Mouse (Mus musculus): ENCODE data around the gene Dnaja2.

The Dnaja2 gene

DNA sequence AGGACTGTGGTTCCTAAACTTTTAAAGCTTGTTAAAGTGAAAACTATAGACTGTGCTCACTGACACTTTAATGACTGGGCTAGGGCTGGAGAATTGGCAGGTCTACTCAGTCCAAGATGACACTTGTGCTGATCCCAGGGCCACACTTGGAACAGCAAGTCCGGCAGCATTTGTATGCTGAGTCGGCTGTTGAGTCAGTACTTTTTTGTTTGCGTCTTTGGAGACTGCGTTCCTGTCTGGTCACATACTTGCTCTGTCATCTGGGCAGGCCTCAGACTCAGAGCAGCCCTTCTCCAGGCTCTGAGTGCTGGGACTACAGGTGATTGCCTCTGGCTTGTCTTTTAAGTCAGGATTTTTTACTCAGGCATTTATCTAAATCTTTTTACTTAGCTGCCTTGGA, 41.9 kb downstream of the Dnaja2 start:
- in situ Hi-C loops (cut with MboI; ENCODE audit: low pct_unique_long_range_greater_than_20kb in 1 of 2, low sequenced_read_pairs in 2 of 2, unreplicated experiment in 1 of 2), result loop anchor here in 1 of 2 experiments (25.0 kb wide), 1 partner anchor 226 kb away; the partner anchor contains the start of genes Orc6 and Vps35

DNA sequence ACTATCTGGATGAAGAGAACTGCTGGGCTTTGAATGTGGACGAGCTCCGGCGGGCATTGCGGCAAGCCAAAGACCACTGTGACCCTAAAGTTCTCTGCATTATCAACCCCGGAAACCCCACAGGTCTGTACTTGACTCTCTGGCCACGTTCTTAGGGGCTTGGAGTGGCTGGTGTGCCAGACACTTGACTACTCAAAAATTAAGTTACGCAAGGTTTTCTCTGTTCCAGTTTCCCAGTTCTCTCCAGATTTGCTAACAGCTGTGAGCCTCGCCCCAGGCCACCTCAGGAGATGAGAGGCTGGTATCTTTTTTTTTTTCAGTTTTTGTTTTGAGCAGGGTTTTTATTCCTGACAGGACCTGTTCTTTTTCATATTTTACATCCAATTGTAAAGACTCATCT, 42.9 kb downstream of the Dnaja2 start:
- in situ Hi-C loops (cut with MboI; ENCODE audit: low pct_unique_long_range_greater_than_20kb in 1 of 2, low sequenced_read_pairs in 2 of 2, unreplicated experiment in 1 of 2), result loop anchor here in 1 of 2 experiments (25.0 kb wide), 1 partner anchor 225 kb away; the partner anchor contains the start of genes Orc6 and Vps35

DNA sequence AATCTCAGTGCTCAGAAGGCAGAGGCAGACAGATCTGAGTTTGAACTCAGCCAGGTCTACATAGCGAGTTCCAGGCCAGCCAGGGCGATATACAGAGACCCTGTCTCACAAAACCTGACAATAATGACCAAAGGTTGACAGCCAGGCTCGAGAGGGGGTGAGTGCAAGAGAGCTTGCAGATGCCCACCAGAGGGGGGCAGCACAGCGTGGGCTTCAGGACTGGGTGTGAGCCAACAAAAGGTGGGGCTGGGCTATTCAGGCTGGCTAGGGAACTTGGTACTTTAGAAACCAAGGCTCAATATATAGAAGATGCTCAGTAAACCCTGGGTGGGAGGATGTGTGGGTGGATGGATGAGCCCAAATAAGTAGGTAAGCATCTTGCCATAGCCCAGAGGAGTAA, 46.5 kb downstream of the Dnaja2 start:
- in situ Hi-C loops (cut with MboI; ENCODE audit: low pct_unique_long_range_greater_than_20kb in 1 of 2, low sequenced_read_pairs in 2 of 2, unreplicated experiment in 1 of 2), result loop anchor here (5.0 to 25.0 kb wide), 2 partner anchors 39 to 221 kb away; partner anchors contain the start of genes Orc6 (in 1 of the 2) and Vps35 (in 1 of the 2)

DNA sequence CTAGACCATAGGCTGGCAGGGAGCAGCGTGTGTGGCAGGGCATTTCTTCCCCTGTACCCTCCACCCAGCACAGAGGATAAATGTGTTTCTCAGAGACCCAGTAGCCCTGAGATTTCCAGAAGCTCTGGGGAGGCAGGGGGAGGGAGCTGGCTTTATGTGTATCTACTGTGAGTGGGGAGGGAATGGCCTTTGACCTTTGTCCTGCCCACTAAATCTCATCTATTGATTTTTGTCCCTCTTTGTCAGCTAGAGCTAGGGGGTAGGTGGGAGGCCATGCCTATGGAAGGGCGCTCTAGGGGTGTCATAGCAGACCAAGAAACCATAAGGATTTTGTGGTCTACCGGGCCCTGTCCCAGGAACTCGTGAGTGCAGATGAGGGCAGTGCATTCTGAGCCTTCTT, 48.5 kb downstream of the Dnaja2 start:
- in situ Hi-C loops (cut with MboI; ENCODE audit: low pct_unique_long_range_greater_than_20kb in 1 of 2, low sequenced_read_pairs in 2 of 2, unreplicated experiment in 1 of 2), result loop anchor here (5.0 to 25.0 kb wide), 2 partner anchors 41 to 219 kb away; partner anchors contain the start of genes Orc6 (in 1 of the 2) and Vps35 (in 1 of the 2)

DNA sequence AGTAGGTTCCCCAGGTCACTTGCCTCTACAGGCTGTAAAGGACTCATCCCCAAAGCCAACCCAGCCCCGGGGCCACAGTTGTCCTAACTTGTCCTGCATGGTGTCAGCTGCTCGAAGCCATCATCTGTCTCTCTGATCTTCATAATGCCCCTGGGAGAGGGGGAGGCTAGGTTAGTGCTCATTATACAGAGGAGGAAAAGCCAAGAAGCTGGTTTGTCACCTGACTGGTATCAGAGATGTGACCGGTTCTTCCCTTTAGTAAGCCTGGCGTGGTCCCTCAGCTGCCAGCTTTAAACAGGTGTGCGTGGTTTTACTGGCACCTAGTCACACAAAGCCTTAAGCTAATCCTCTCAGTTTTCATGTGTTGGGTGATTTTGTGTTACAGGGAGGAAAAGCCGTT, 50.4 kb downstream of the Dnaja2 start:
- in situ Hi-C loops (cut with MboI; ENCODE audit: low pct_unique_long_range_greater_than_20kb in 1 of 2, low sequenced_read_pairs in 2 of 2, unreplicated experiment in 1 of 2), result loop anchor here (5.0 to 25.0 kb wide), 2 partner anchors 43 to 217 kb away; partner anchors contain the start of genes Orc6 (in 1 of the 2) and Vps35 (in 1 of the 2)

DNA sequence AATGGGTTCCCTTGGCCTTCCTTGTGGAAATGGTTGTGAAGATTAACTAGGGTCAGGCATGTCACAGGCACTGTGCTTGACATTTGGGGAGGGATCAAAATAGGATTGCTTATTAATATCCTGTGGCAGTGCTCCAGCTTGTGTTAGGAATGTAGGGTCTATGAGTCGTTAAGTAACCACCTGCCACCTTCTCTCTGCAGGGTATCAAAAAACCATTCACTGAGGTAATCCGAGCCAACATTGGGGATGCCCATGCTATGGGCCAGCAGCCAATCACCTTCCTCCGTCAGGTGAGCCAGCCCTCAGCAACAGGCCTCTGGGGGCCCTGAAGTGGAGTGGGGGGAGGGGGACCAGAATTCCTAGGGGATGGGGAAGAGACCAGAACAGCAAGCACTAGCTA, 52.1 kb downstream of the Dnaja2 start:
- in situ Hi-C loops (cut with MboI; ENCODE audit: low pct_unique_long_range_greater_than_20kb in 1 of 2, low sequenced_read_pairs in 2 of 2, unreplicated experiment in 1 of 2), result loop anchor here in 1 of 2 experiments (25.0 kb wide), 1 partner anchor 216 kb away; the partner anchor contains the start of genes Orc6 and Vps35

DNA sequence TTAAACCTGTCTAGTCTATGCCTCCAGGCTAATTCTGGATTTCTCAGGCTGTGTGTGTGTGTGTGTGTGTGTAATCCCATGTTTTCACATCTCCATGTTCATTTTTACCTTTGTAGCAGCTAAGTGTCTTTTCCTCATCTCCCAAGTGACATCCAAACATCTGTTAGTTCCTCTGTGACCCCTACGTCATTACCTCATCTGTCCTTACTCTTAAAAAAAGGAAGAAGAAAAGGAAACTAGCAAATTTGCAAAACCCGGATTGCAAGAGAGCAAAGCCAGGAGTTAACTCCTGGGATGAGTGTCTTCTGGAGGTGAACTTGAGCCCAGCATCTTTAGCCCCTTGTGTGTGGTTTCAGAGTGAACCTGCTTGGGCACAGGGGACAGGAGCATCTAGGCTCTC, 52.8 kb downstream of the Dnaja2 start:
- in situ Hi-C loops (cut with MboI; ENCODE audit: low pct_unique_long_range_greater_than_20kb in 1 of 2, low sequenced_read_pairs in 2 of 2, unreplicated experiment in 1 of 2), result loop anchor here in 1 of 2 experiments (25.0 kb wide), 1 partner anchor 215 kb away; the partner anchor contains the start of genes Orc6 and Vps35

DNA sequence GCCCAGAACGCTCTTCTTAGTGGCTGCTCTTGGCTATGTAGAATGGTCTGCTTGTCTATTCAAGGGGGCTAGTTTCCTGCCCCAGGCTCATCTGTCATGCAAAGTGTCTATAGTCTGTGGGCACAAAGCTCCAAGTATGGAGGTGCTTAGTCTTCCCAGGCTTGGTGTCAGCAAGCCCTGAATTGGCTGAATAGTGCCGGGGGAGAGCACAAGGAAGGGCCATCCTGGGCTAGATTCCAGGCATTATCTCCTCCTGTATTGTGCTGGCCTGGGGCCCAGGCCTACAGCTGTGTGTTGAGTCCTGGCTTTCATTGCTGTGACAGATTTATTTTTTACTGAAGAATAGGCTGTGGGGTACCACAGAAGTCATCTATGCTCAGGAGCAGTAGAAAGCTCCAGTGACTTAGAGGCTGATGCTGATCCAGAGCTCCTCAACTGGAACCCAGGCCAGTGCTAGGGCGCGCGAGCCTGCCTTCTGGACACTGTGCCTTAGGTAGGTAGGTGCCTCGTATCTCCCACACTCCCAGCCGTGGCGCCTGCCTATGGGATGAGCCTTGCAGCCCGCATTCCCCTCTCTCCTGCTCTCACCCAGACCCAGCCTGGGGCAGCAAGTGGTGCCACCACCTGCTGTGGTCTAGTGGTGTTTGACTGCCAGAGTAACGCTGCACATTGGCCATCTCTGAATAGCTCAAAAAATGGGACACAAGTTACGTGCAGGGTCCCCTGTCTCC, 54.0 kb downstream of the Dnaja2 start:
- in situ Hi-C loops (cut with MboI; ENCODE audit: low pct_unique_long_range_greater_than_20kb in 1 of 2, low sequenced_read_pairs in 2 of 2, unreplicated experiment in 1 of 2), result loop anchor here in 1 of 2 experiments (25.0 kb wide), 1 partner anchor 214 kb away; the partner anchor contains the start of genes Orc6 and Vps35

DNA sequence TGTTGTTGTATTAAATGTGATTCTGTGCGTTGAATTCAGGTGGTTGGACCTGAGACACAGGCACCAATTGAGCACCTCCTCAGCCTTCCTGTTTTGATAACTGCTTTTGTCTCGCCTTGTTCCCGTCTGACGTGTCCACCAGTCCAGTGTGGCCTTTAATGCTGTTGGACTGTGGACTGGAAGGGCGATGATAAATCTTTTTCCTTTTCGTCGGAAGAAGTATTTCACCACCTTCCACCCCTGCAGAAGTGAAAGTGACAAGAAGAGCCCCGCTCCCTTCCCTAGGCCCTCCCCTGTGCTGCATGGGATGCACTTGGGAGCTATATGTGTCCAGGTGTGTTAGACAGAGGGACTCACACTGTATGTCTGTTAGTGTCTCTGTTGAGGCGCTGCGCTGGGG, 54.7 kb downstream of the Dnaja2 start:
- in situ Hi-C loops (cut with MboI; ENCODE audit: low pct_unique_long_range_greater_than_20kb in 1 of 2, low sequenced_read_pairs in 2 of 2, unreplicated experiment in 1 of 2), result loop anchor here in 1 of 2 experiments (25.0 kb wide), 1 partner anchor 213 kb away; the partner anchor contains the start of genes Orc6 and Vps35

DNA sequence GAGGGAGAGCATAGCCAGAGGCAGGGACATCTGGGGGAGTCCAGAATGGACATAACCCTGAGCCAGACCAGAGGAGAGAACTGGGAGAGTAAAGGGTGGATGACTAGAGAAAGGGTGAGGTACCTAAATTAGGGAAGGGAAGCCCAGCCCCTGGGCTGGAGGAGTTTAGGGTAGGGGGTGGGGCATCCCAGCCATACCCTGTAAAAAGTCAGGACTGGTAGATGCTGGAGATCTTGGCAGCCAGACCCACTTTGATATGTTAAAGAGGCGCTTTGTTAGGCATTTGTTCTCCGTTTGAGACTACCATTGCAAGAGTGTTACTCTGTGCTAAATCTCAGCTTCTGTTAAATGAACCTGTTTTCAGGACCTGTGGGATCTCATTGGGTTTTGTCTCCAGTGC, 56.6 kb downstream of the Dnaja2 start:
- in situ Hi-C loops (cut with MboI; ENCODE audit: low pct_unique_long_range_greater_than_20kb in 1 of 2, low sequenced_read_pairs in 2 of 2, unreplicated experiment in 1 of 2), result loop anchor here in 1 of 2 experiments (25.0 kb wide), 1 partner anchor 1389 kb away; the partner anchor contains the start of gene N4bp1

DNA sequence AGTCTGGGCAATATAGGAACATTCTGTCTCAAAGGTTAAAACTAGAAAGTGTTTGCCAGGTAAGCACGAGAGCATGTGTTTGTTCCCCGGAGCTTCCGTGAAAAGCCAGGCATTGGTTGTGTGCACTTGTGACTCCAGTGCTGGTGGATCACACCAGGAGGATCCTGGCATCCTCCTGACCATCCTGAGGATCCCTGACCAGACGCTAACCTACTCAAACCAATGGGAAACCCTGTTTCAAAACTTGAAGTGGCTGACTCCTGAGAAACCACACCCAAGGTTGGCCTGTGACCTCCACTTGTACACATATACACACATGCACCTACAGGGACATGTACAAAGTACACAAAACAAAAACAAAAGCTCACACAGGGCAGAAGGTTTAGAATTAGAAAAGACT, 58.4 kb downstream of the Dnaja2 start:
- in situ Hi-C loops (cut with MboI; ENCODE audit: low pct_unique_long_range_greater_than_20kb in 1 of 2, low sequenced_read_pairs in 2 of 2, unreplicated experiment in 1 of 2), result loop anchor here in 1 of 2 experiments (25.0 kb wide), 1 partner anchor 1391 kb away; the partner anchor contains the start of gene N4bp1

DNA sequence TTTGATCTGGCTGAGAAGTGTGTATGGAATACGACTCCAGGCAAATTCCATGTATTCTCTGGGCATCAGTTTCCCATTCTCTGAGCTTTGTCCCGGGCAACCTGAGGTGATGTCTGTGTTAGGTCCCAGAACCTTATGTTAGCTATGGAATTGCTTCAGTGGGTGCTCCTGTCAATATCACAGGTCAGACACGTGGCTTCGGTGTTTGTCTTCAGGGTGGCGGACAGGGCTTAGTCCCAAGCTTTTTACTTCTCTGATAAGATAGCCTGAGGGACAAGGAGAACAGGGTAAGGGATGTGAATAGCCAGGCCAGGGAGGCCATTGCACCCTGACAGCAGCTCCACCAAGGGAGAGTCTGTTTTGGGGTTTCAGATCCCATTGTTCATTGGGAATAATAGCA, 59.0 kb downstream of the Dnaja2 start:
- in situ Hi-C loops (cut with MboI; ENCODE audit: low pct_unique_long_range_greater_than_20kb in 1 of 2, low sequenced_read_pairs in 2 of 2, unreplicated experiment in 1 of 2), result loop anchor here in 1 of 2 experiments (25.0 kb wide), 1 partner anchor 1391 kb away; the partner anchor contains the start of gene N4bp1

DNA sequence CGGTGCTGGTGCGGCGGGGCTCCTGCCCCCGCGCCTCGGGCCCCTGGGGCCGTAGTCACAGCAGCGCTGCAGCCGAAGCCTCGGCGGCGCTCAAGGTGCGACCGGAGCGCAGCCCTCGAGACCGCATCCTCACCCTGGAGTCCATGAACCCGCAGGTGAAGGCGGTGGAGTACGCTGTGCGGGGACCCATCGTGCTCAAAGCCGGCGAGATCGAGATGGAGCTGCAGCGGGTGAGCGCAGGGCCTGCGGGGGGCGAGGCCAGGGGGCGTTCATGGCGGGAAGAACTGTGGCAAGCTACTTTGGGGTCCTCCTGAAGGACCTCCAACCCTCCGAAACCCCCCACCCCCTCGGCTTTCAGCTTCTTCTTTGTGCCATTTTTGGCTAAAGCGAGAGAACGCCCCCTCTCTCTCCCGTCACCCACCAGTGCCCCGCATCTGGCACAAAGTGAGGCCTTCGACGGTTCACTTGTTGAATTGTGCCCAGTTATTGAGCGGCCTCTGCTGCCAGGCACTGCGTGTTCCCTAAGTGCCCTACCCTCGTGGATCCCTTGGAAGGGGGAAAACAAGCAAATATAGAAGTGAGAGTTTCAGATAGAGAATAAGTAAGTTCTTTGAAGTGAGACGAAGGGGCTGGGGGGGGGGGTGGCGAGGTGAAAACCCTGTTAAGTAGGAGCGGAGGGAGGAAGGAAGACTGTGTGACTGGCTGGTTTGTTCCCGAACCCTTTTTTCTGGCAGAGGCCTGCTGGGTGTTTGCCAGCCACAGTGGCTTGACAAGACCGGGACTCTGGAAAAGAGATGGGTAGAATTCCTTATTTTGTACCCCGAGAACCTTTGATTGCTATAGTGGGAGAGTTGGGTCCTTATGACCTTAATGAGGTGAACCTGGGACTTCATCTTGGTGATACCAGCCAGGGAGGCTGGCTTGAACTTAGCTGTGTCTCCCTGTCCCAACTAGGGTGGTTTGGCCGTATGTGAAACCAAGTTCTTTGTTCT, 61.9 kb downstream of the Dnaja2 start:
- in situ Hi-C loops (cut with MboI; ENCODE audit: low pct_unique_long_range_greater_than_20kb in 1 of 2, low sequenced_read_pairs in 2 of 2, unreplicated experiment in 1 of 2), result loop anchor here in 1 of 2 experiments (25.0 kb wide), 1 partner anchor 1394 kb away; the partner anchor contains the start of gene N4bp1

DNA sequence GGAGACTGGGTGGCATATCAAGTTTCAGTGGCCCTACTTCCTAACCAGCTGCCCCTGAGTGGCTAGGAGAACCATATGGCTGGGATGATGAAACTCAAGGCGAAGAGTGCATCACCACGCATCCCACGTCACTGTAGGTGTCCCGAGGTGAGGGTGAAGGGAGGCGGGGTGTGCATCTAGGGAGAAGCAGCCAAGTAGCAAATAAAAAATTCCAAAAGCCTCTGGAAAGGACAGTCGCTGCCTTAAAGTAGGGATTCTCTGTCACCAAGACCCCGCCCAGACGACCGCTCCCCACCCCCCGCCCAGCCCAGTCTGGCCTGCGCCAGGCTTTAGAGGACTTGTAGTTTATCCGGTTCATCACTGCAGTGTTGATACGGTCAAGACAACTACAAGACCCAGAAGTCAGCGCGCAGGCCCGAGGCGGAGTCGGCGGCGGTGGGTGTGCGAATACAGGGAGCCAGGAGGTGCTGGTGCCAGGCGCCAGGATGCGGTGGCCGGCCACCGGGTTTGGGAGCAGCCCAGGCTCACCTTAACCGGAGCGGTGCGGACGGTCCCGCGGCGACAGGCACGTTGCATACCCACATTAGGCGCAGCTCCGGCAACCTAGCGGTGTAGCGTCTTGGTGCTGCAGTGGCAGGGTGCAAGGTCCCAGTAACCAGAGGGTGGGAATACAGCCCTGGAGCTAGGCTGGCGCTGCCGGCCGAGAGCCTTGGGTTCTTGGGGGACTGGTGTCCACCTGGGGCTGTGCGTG, 62.8 kb downstream of the Dnaja2 start, which contains the start of gene Gpt2:
Gene Gpt2, plus strand, starts transcription at position 452 of the 751 bp plus-strand sequence.
- in situ Hi-C loops (cut with MboI; ENCODE audit: low pct_unique_long_range_greater_than_20kb in 1 of 2, low sequenced_read_pairs in 2 of 2, unreplicated experiment in 1 of 2), result loop anchor here in 1 of 2 experiments (25.0 kb wide), 1 partner anchor 1395 kb away; the partner anchor contains the start of gene N4bp1

DNA sequence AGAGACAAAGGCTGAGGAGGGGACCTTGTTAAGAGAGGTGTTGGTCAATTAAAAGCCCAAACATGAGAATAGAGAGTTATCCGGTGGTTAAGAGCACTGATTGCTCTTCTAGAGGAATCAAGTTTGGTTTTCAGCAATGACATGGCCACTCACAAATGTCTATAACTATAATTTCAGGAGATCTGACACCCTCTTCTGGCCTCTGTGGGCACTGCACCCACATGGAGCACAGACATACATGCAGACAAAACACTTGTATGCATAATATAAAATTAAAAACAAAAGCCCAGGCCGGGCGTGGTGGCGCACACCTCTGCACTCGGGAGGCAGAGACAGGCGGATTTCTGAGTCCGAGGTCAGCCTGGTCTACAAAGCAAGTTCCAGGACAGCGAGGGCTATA, 65.6 kb downstream of the Dnaja2 start:
- in situ Hi-C loops (cut with MboI; ENCODE audit: low pct_unique_long_range_greater_than_20kb in 1 of 2, low sequenced_read_pairs in 2 of 2, unreplicated experiment in 1 of 2), result loop anchor here in 1 of 2 experiments (25.0 kb wide), 1 partner anchor 1398 kb away; the partner anchor contains the start of gene N4bp1

DNA sequence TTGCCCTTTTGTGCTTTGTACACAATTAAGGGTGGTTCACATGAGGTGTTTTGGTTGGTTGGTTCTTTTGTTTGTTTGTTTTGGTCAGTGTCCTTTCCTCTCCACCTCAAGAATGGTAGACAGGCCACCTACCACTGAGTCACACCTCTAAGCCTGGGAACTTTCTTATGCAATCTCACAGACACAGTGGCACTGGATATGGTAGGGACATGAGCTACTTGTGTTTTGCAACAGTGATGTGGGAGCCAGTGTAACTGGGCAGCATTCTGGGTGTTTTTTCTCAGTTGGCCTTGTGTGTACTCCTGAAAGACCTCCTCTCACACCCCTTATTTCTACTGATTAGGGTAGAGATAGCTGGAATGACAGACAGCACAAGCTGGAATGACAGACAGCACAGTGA, 66.5 kb downstream of the Dnaja2 start:
- in situ Hi-C loops (cut with MboI; ENCODE audit: low pct_unique_long_range_greater_than_20kb in 1 of 2, low sequenced_read_pairs in 2 of 2, unreplicated experiment in 1 of 2), result loop anchor here in 1 of 2 experiments (25.0 kb wide), 1 partner anchor 1399 kb away; the partner anchor contains the start of gene N4bp1
